Mouse (Mus musculus) kidney, embryonic 15.5 days (tissue): ENCODE data around the gene Ppfia2. TPM values are rescaled to one million over a fixed set of nuclear protein-coding genes. Genes with fewer than 3 reads are reported as not detected.

Experiments used
- ATAC-seq: fragments of 200-750 bp; cut with Nextera tagmentation; replicated peaks from 2 replicates; pipeline ENCODE4 v1.8.0; 2017; ENCODE audit warnings: moderate TSS enrichment; ENCODE audit not compliant: low FRiP score
- H3K27ac ChIP-seq: fragments of 300-500 bp; sonication (generic); 2 replicates; pipeline ENCODE4 v1.5.1; 2015; ENCODE audit warnings: mild to moderate bottlenecking, inconsistent platforms
- H3K27me3 ChIP-seq: fragments of 300-500 bp; sonication (generic); 2 replicates; pipeline ENCODE4 v1.6.1; 2015; ENCODE audit warnings: inconsistent platforms
- H3K36me3 ChIP-seq: fragments of 300-500 bp; sonication (generic); 2 replicates; pipeline ENCODE4 v1.6.1; 2015; ENCODE audit warnings: inconsistent platforms
- H3K4me1 ChIP-seq: fragments of 300-500 bp; sonication (generic); 2 replicates; pipeline ENCODE4 v1.6.1; 2015; ENCODE audit warnings: inconsistent platforms
- H3K4me2 ChIP-seq: fragments of 300-500 bp; sonication (generic); 2 replicates; pipeline ENCODE4 v1.6.1; 2015; ENCODE audit warnings: moderate library complexity, mild to moderate bottlenecking, inconsistent platforms
- H3K4me3 ChIP-seq: fragments of 300-500 bp; sonication (generic); replicated peaks from 2 replicates; pipeline ENCODE4 v1.5.1; 2015; ENCODE audit warnings: mild to moderate bottlenecking, inconsistent platforms
- H3K9ac ChIP-seq: fragments of 300-500 bp; sonication (generic); 2 replicates; pipeline ENCODE4 v1.6.1; 2015; ENCODE audit warnings: mild to moderate bottlenecking, inconsistent platforms
- H3K9me3 ChIP-seq: fragments of 300-500 bp; sonication (generic); replicated peaks from 2 replicates; pipeline ENCODE4 v1.6.1; 2016; ENCODE audit warnings: inconsistent platforms
- WGBS: fragments of 180-500 bp; shearing (Covaris S2); methylation state at CpG from one replicate; pipeline ENCODE4 v1.1.7; 2015; ENCODE audit warnings: mixed read lengths; 5-methylcytosine and 5-hydroxymethylcytosine counted together
- polyA plus RNA-seq: library from polyadenylated mRNA; unstranded; fragments of >200 nt; fragmentation: Nextera tagmentation; extraction: Ambion mirVana; gene quantifications from 2 replicates; pipeline ENCODE4 v1.2.1, GENCODE M21; 2015

Gene Ppfia2
- polyA plus RNA-seq, 1 experiment from 2014 or later, result 0.86 TPM

- WGBS, result 82% methylated on average over 4 of the region's 4 CpGs
- ATAC-seq, result no peak
- Histone ChIP-seq H3K4me3 (no peak overlapping the region), H3K4me2 (no peak overlapping the region), H3K4me1 (no peaks in the 10 kb centered on the region), H3K27me3 (no peaks in the 10 kb centered on the region), H3K9me3 (no peaks in the 10 kb centered on the region), H3K27ac (no peak overlapping the region), H3K9ac (no peak overlapping the region), H3K36me3 (no peaks in the 10 kb centered on the region)
Measured at GRCm38 (mm10) chr10:106870233-106870632, 400.1 kb downstream of the Ppfia2 start.

- Histone ChIP-seq H3K9me3 (no peaks in the 10 kb centered on the region), H3K36me3 (no peaks in the 10 kb centered on the region), H3K4me3 (no peak overlapping the region), H3K4me2 (no peak overlapping the region), H3K9ac (no peak overlapping the region), H3K27ac (no peak overlapping the region), H3K4me1 (no peaks in the 10 kb centered on the region), H3K27me3 (no peaks in the 10 kb centered on the region)
- 72% methylated on average over 3 of the region's 3 CpGs for WGBS
- ATAC-seq, result no peak
Measured at GRCm38 (mm10) chr10:106871847-106872246, 401.7 kb downstream of the Ppfia2 start.

- Histone ChIP-seq H3K4me2 (no peak overlapping the region), H3K4me1 (no peaks in the 10 kb centered on the region), H3K9ac (no peak overlapping the region), H3K4me3 (no peak overlapping the region), H3K9me3 (no peaks in the 10 kb centered on the region), H3K27ac (no peak overlapping the region), H3K36me3 (no peaks in the 10 kb centered on the region), H3K27me3 (no peaks in the 10 kb centered on the region)
- 12% methylated on average over 1 of the region's 1 CpGs for WGBS
- ATAC-seq, result no peak
Measured at GRCm38 (mm10) chr10:106872714-106873113, 402.6 kb downstream of the Ppfia2 start.

GRCm38 (mm10) chr10:106881330-106881729 lies 411.2 kb downstream of the Ppfia2 start:
- no peaks in the 10 kb centered on the region for H3K27me3 ChIP-seq
- WGBS, result 73% methylated on average over 3 of the region's 3 CpGs
- H3K27ac ChIP-seq, result no peak overlapping the region
- no peak overlapping the region for H3K4me2 ChIP-seq
- H3K9ac ChIP-seq, result no peak overlapping the region
- no peak overlapping the region for H3K4me3 ChIP-seq
- no peaks in the 10 kb centered on the region for H3K9me3 ChIP-seq
- no peak for ATAC-seq
- H3K36me3 ChIP-seq, result no peaks in the 10 kb centered on the region
- no peaks in the 10 kb centered on the region for H3K4me1 ChIP-seq

GRCm38 (mm10) chr10:106896351-106896750 lies 426.2 kb downstream of the Ppfia2 start:
- ATAC-seq, result no peak
- H3K4me1 ChIP-seq, result no peaks in the 10 kb centered on the region
- no peak overlapping the region for H3K4me2 ChIP-seq
- no peaks in the 10 kb centered on the region for H3K36me3 ChIP-seq
- H3K27me3 ChIP-seq, result no peaks in the 10 kb centered on the region
- no peak overlapping the region for H3K9ac ChIP-seq
- no peak overlapping the region for H3K27ac ChIP-seq
- WGBS, result 58% methylated on average over 13 of the region's 13 CpGs
- no peak overlapping the region for H3K4me3 ChIP-seq
- no peaks in the 10 kb centered on the region for H3K9me3 ChIP-seq

GRCm38 (mm10) chr10:106910108-106910507 lies 440.0 kb downstream of the Ppfia2 start:
- no peak overlapping the region for H3K27ac ChIP-seq
- H3K9ac ChIP-seq, result no peak overlapping the region
- no peak overlapping the region for H3K4me2 ChIP-seq
- ATAC-seq, result no peak
- no peaks in the 10 kb centered on the region for H3K4me1 ChIP-seq
- no peaks in the 10 kb centered on the region for H3K36me3 ChIP-seq
- WGBS, result 84% methylated on average over 3 of the region's 3 CpGs
- no peak overlapping the region for H3K4me3 ChIP-seq
- peaks cover 5% of the 10 kb centered on the region; the same call in 1 of the 2 replicates for H3K9me3 ChIP-seq
- H3K27me3 ChIP-seq, result no peaks in the 10 kb centered on the region

GRCm38 (mm10) chr10:106913032-106913431 lies 442.9 kb downstream of the Ppfia2 start:
- Histone ChIP-seq H3K9me3 (peaks cover 5% of the 10 kb centered on the region; the same call in 1 of the 2 replicates), H3K36me3 (no peaks in the 10 kb centered on the region), H3K27ac (no peak overlapping the region), H3K27me3 (no peaks in the 10 kb centered on the region), H3K4me2 (no peak overlapping the region), H3K9ac (no peak overlapping the region), H3K4me1 (no peaks in the 10 kb centered on the region), H3K4me3 (no peak overlapping the region)
- 30% methylated on average over 2 of the region's 2 CpGs for WGBS
- ATAC-seq, result no peak

GRCm38 (mm10) chr10:106914275-106914674 lies 444.1 kb downstream of the Ppfia2 start:
- Histone ChIP-seq H3K9me3 (peaks cover 5% of the 10 kb centered on the region; the same call in 1 of the 2 replicates), H3K9ac (no peak overlapping the region), H3K4me1 (no peaks in the 10 kb centered on the region), H3K36me3 (no peaks in the 10 kb centered on the region), H3K4me2 (no peak overlapping the region), H3K27me3 (no peaks in the 10 kb centered on the region), H3K4me3 (no peak overlapping the region), H3K27ac (no peak overlapping the region)
- ATAC-seq, result no peak

- Histone ChIP-seq H3K36me3 (no peaks in the 10 kb centered on the region), H3K27me3 (no peaks in the 10 kb centered on the region), H3K4me2 (no peak overlapping the region), H3K9me3 (peaks cover 5% of the 10 kb centered on the region; the same call in 1 of the 2 replicates), H3K4me1 (no peaks in the 10 kb centered on the region), H3K4me3 (no peak overlapping the region), H3K9ac (no peak overlapping the region), H3K27ac (no peak overlapping the region)
- ATAC-seq, result no peak
Measured at GRCm38 (mm10) chr10:106914822-106915221, 444.7 kb downstream of the Ppfia2 start.

- H3K4me3 ChIP-seq, result no peak overlapping the region
- no peaks in the 10 kb centered on the region for H3K4me1 ChIP-seq
- H3K36me3 ChIP-seq, result no peaks in the 10 kb centered on the region
- H3K27ac ChIP-seq, result no peak overlapping the region
- H3K9me3 ChIP-seq, result no peaks in the 10 kb centered on the region
- no peak for ATAC-seq
- H3K9ac ChIP-seq, result no peak overlapping the region
- 89% methylated on average over 5 of the region's 5 CpGs for WGBS
- no peaks in the 10 kb centered on the region for H3K27me3 ChIP-seq
- H3K4me2 ChIP-seq, result no peak overlapping the region
Measured at GRCm38 (mm10) chr10:106924334-106924733, 454.2 kb downstream of the Ppfia2 start.

GRCm38 (mm10) chr10:106924798-106925197 lies 454.7 kb downstream of the Ppfia2 start:
- no peak overlapping the region for H3K27ac ChIP-seq

GRCm38 (mm10) chr10:106928576-106929332 lies 458.6 kb downstream of the Ppfia2 start:
- Histone ChIP-seq H3K4me3 (no peak overlapping the region), H3K4me2 (no peak overlapping the region), H3K36me3 (no peaks in the 10 kb centered on the region), H3K9ac (no peak overlapping the region), H3K27ac (no peak overlapping the region), H3K27me3 (no peaks in the 10 kb centered on the region), H3K9me3 (no peaks in the 10 kb centered on the region), H3K4me1 (no peaks in the 10 kb centered on the region)
- no peak for ATAC-seq
- WGBS, result 79% methylated on average over 9 of the region's 9 CpGs

More at GRCm38 (mm10) chr10:106924798-106925197, 454.7 kb downstream of the Ppfia2 start:
- 85% methylated on average over 3 of the region's 3 CpGs for WGBS
- no peaks in the 10 kb centered on the region for H3K4me1 ChIP-seq
- ATAC-seq, result no peak
- no peaks in the 10 kb centered on the region for H3K9me3 ChIP-seq
- H3K9ac ChIP-seq, result no peak overlapping the region
- no peaks in the 10 kb centered on the region for H3K36me3 ChIP-seq
- no peak overlapping the region for H3K4me2 ChIP-seq
- no peak overlapping the region for H3K4me3 ChIP-seq
- no peaks in the 10 kb centered on the region for H3K27me3 ChIP-seq
